Mouse (Mus musculus) spleen, postnatal 14 days (tissue): ENCODE results near the gene S100a2.

Source experiments
- DNase-seq, 2 experiments: peaks; one replicate each; pipeline ENCODE4 v3.0.0; 2021 to 2022; ENCODE audit warnings: low spot score in 2 of 2

The S100a2 gene

DNA sequence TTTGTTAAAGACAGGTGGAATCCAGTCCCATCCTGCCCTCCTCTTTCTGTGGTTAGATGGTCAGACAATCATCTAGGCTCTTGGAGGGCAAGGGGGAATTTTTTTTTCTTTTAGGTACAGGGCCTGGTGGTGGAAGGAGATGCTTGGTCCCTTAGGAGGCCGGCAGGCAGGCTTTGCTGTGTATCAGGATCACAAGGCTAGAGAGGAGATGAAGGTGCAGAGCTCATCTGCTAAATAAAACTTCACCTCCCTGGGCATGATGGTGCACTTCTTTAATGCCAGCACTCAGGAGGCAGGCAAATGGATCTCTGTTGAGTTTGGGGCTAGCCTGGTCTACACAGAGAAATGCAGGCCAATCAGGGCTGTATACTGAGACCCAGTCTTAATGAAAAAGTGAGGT, 25.9 kb downstream of the S100a2 start:
- no peak for DNase-seq

DNA sequence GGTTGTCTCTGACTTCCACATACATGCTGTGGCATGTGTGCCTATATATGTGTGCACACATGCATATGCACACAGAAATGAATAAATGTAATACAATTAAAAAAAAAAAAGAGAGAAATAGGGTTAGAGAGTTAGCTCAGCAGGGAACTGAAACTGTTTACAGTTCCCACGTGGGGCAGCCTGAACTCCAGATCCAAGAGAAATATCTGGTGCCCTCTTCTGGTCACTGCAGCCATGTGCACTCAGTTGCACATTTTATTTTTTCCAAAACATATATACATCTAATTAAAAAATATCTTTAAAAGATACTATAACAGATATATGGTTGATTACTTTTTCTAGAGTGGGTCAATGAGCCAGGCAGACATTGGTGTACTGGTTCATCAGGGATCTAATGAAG, 27.5 kb downstream of the S100a2 start:
- DNase-seq, result no peak

DNA sequence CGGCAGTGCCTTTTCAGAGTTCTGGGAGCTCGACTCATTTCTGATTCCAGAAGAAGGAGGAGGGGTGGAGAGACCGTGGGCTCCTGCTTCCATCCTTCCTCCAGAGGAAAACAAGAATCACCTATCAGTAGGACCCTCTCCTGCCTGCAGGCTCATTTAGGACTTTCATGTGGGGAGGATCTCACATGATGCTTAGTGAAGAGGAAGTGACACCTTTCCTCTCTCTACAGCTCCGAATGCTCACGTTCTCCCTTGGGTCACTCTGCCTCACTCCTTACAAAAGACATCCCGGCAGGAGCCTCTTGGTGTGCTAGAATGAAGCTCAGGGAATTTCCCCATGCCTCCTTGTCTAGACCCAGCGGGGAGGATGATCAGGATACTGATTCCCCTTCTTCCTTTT, 31.5 kb downstream of the S100a2 start:
- no peak for DNase-seq

DNA sequence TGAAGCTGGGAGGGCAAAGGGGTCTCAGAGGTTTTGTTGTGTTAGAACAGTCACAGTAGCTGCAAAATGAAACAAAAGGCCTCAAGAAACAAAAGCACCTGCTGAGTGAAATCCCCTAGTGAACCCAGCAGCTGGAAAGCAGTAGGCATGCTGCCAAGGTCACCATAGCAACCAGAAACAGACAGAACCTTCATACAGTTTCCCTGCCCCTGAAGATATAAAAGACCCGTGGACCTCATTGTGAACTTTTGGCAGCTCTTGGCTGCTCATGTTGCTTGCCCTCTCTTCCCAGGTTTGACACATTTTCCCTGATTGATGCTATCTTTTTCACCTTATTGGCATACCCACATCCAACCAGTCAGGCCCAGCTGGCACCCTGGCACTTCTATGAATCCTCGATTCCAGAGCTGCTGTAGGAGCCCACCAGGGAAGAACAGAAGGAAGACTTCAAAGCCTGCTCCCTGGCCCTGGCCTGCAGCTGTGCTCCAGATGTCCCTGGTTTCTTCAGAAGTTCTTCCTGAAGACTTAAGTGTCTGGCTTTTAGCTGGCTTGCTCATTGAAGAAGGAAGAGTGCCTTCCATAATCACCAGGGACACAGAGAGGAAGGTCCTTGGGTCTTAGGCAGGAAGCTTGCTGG, 33.5 kb downstream of the S100a2 start:
- no peak for DNase-seq

DNA sequence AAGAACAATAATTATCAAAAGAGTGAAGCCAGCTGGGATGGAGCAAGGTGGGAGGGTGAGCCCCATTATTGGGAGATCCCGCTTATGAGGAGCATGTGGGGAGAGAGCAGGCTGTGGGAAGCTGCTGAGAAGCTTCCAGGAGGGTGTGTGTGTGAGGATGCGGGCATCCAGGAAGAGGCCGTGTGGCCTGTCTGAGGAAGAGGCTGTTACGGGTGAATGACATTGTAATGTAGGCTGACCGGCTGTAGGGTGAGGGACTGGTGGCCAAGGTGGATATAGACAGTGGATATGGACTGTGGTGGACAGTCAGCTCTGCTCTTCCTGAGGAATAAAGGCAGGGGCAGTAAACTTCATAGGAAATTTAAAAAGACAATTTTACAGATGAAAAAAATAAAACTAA, 35.4 kb downstream of the S100a2 start:
- no peak for DNase-seq

DNA sequence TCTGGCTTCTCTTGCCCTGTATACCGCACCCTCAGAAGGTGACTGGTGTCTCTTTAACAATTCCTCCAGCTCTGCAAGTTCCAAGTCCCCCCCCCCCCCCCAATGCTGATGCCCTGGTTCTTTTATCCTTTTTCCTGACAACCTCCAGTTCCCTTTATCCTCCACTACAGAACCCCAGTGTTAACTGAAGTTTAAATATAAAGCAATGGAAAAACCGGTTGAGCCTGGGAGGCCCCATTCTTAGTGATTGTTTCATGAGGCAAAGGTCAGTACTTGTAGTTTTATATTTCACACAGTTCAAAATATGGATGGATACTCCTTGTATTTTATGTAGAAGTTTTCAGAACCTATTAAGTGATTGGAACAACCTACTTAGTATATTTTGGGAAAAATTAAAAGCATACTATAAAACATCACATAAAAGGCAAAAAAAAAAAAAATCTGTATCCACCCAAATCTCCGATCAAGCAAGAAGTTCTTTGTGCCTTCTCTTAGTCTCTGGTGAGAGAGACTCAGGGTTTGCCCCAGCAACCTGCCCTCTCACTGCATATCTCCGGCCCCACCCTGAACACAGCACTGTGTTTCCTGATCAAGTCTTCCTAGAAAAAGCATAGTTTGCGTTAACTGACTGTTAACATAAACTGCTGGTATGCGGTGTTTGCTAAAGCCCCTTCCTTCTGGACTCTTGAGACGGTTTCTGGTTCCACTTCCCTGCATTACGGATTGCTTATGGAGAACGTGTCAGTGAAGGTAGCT, 36.4 kb downstream of the S100a2 start:
- no peak for DNase-seq

DNA sequence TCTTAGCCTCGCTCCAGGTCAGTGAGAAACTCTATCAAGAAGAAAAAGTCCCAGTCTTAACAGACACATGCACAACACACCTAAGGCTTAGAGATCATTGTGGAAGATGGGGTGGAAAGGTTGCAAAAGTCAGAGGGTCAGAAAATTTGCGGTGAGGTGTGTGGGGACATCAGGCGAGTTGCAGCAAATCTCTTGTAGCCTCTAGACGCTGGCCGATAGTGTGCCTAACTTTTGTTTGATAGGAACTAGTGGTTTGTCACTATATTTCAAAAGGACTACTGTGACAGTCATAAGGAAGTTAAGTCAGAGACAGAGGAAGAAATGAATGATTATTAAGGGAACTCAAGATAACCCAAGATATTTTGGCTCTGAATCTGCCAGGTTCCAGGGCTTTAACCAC, 37.3 kb downstream of the S100a2 start:
- no peak for DNase-seq

DNA sequence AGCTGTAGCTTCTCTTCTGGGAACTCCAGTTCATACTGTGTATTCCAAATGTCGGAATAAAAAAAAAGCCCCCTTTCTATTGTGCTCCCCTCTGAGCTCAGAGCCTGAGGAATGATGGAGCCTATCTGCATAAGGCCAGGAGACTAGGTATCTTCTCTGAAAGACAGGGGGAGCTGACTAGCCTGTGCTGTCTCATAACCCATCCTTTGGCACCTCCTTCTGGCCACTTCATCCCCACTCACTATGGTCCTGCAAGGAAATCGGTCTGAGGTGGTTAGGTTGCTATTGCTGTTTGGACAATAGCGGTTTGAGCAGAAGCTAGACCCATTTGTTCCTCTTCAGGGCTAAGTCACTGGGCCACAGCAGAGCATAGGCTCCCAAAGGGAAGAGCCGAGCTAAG, 37.8 kb downstream of the S100a2 start:
- DNase-seq, result no peak

DNA sequence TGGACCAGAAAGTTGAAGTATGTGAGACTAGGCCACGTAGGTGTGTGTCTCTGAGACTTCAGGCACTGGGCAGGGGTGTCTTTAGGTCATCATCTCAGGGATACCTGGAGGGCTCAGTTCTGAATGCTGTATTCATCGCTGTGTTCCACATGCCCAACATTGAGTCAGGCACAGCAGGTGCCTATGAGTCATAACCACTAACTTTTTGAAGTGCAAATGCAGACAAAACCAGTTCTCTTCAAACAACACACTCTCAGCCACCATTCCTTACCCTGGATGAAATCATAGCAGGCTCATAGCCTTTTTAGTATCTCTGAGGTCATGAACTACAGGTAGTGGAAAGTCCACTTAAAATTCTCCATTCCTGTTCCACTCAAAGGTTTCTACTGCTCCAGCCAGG, 39.3 kb downstream of the S100a2 start:
- no peak for DNase-seq

DNA sequence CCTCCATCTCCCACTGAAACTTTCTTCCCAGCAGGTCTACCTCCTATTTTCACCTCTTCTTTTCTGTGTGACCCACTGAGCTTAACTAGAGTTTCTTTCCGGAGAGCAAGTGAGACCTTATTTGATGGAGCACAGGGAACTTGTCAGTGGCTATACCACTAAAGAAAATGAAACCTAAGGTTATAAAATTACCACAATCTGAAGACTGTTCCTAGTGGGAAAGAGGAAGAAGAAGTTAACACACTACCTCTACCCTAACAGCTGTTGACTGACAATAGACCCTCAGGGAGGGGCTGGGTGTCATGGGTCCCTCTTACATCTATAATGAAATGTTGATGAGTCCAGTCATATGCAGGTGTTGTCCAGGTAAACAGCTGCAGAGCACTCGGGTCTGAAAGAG, 41.9 kb downstream of the S100a2 start:
- no peak for DNase-seq

DNA sequence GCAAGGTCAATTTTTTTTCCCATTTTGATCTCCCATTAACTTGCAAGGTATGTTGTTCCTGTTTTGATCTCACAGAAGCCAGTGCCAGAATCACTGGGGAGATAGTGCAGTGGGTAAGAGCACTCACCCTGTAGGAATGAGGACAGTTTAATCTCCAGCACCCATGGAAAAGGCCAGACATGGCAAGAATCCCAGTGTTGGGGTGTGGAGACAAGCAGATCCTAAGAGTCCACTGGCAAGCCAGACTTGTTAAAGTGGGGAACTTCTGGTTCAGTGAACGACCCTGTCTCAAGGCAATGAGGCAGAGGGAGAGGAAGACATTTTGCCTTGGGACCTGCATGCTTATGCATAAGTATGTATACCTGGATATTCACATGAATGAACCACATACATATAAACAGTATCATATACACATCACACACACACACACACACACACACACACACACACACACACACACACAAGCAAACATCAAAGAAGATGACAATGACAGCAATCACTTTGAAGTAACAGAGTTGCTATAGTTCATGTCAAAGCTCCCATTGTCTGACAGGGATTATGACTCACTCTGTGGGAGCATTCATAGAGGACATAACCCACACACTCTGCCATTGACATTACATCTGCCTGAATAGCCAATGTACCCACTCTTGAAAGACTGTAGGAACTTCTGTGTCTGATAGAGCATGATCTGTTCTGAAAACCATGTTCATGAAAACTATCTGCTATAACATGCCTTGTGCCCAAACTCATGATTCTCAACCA, 48.6 kb downstream of the S100a2 start:
- DNase-seq, result no peak

DNA sequence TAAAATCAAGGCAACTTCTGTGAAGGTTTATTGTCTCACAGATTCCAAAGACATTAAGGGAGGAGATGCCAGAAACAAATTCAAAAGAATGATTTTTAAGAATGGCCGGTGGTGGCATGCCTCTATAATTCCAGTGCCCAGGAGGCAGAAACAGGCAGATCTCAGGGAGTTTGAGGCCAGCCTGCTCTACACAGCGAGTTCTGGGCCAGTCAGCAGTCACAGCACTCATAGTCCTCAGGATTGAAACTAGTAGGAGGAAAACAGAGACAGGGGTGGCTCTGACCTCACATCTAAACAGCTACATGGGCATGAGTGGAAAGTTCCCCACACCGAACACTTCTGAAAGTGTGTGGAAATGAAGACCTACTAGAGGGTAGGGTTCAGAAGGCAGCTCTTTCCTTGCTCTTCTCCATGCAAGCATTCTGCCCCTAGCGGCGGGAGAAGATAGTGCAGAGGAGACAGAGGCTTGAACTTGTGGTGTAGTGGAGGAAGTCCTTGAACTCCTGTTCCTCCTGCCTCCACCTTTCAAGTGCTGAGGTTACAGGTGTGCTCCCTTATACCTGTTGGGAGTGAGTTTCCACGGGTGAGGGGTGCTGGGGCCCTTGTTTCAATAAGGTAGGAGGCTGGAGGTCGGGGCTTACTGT, 49.6 kb downstream of the S100a2 start:
- peak in 1 of 2 experiments; percentile 42 for DNase-seq

DNA sequence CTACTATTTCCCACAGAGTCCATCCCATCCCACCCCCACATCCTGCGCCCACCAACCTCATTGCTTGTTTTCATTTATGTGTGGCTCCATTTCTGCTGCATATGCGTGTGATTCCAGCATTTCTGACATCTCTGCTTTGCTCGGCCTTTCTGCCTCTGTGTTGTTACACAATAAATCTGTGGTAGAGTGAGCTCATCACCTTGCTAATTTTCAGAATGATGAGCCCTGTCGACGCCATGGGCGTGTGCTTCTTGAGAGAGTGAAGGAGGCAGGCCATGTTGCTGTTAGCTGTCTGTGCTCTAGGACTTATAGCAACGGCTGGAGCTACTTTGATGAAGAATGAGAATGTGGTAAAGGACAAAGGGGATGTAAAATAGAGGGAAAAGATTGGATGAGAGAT, 50.9 kb downstream of the S100a2 start:
- no peak for DNase-seq
